Mouse (Mus musculus): ENCODE results near the gene Aqp5.
A peak's percentile ranks its signal among the peaks of the same experiment; 100 is the strongest.

Gene Aqp5

DNA sequence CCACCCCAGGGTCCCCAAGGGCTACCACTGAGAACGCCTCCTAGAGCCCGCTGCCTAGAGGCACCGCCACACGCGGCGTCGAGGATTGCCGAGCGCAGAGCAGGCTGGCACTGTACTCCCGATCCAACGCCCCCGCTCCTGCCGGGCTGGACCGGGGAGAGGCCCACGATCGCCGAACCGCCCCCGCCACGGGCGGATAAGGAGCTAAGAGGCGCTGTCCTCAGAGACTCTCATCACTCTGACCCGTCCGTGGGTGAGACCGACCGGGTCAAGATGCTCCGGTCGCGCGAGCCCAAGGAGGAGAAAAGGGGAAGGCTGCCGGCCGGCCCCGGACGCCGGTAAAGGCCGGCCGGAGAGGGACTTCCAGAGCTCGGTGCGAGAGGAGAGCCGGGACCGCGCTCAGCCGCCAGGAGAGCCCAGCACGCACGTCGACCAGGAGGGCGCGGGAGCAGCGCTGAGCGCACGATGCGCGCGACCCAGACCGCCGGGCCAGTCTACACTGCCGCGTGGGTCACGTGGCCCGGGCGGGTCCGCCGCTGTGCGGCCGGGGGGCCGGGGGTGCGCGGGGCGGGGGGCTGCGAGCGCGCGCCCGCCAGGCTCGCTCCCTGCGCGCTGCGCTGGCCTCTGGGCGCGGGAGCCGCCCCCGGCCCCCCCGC lies at the start of gene Aqp5:
Gene Aqp5, plus strand, starts transcription at position 354 of the 656 bp plus-strand sequence.
- DNase-seq (ENCODE audit: low spot score), result no peak

DNA sequence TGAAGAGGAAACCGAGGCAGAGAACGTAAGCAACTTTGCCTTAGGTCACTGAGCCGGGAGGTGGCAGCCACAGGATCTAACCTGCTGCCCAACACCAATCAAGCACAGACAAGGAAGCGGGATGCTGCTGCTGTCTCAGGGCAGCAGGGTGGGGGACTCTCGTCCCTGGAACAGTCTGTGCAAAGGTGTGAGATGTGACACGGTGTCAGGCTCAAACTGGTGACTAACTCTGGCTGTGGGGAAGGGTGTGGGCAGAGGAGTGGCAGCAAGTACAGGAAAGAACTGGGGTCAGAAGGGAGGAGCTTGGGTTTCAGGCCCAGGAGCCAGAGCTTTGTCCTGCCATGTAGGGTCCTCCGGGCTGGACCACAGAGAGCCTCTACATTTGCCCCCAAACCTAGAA lies 46.5 kb upstream of the Aqp5 start:
- no peak for DNase-seq (ENCODE audit: low spot score)

DNA sequence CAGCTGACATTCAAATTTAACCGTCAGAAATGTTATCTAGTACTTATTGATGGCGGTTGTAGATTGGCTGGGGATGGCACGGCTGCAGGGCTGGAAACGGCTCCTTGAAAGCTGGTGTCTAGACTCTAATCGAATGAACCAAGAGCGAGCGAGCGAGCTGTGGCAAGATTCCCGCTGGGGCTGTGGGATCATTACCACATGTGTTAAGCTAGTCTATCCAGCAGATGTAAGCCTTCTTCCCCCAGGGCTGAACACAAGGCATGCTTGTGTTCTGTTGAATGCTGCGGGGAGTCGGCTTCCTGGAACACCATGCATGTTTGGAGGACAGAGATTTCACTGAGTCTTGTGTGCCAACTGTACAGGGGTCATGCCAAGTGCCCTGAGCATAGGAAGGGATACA lies 44.0 kb upstream of the Aqp5 start:
- no peak for DNase-seq (ENCODE audit: low spot score)

DNA sequence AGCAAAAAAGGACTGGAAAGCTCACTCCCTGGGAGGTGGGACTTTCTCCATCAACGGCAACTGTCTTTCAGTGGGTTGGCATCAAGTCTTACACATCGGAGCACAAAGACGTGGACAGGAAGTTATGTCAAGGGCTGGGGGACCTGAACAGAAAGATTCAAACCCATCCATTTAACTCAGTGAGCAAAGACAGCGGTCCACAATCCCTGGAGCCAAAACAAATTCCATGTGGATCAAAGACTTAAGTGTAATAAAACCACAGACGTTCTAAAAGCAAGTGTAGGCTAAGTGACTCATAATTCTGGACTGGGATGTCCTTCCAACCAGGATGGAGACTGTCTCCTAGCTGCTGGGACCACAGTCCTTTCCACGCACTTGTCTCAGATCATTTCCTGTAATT lies 42.9 kb upstream of the Aqp5 start:
- no peak for DNase-seq (ENCODE audit: low spot score)

DNA sequence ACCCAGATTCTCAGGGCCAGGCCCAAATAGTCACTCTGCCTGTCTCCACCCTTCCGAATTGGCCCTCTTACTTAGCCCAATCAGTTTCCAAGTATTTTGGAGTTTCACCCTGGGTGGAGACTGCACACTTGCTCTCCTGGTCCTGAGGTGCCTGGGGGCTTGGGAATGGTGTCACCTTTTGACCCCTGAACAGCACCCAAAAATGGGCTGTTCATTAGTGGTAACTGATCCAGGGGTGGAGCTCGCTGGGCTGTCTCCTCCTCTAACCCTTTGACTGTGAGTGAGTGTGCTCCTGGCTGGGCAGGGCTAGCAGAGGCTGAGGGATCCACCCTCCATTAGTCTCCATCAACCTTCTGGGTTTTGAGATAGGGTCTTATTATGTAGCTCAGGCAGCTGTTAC lies 40.7 kb upstream of the Aqp5 start:
- no peak for DNase-seq (ENCODE audit: low spot score)

DNA sequence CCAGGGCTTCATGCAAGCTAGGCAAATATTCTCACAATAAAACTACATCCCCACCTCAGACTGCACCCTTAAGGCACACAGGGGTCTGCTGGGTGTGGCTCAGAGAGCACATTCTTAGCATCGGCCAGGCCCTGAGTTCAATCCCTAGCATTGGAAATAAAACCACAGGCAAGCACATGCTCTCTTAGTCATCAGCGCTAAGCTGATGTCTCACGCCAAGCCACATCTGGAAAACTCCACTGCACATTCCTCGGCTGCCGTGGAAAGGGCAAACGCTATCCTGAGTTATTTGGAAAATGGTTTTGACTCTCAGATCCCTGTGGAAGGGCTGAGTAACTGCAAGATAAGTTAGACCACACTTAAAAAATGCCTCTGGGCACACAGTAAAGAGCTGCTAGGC lies 36.8 kb upstream of the Aqp5 start:
- DNase-seq (ENCODE audit: low spot score), result no peak

DNA sequence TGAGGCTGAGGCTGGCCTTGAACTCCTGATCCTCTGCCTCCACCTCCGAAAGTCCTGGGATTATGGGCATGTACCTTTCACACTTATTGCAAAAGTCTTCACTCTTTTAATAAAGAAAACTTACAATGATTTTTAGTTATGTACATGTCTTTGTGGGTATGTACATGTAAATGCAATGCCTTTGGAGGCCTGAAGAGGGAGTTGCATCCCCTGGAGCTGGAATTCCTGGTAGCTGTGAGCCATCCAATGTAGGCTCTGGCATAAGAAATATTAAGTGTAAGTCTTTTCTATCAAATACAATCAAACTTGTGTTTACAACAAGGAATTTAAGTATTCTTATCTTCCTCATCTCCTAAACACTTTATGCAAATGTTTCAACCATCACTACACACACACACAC lies 31.6 kb upstream of the Aqp5 start:
- no peak for DNase-seq (ENCODE audit: low spot score)

DNA sequence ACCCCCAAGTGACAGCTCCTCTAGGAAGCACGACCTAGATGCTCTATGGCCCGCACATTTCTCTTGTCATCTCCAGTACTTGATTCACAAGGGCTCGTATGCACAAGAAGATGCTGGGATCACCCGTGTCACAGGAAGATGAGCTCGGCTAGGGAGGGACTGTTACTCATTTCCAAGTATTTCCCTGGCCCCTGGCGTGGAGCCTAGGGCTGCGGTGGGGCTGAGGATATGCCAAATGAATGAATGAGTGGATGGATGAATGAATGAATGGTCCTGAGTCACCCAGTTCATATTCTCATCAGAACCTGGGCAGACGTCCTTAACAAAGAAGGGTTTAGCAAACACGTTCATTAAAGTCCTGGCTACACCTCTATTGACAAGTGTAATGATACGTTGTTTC lies 30.3 kb upstream of the Aqp5 start:
- DNase-seq (ENCODE audit: low spot score), result no peak

DNA sequence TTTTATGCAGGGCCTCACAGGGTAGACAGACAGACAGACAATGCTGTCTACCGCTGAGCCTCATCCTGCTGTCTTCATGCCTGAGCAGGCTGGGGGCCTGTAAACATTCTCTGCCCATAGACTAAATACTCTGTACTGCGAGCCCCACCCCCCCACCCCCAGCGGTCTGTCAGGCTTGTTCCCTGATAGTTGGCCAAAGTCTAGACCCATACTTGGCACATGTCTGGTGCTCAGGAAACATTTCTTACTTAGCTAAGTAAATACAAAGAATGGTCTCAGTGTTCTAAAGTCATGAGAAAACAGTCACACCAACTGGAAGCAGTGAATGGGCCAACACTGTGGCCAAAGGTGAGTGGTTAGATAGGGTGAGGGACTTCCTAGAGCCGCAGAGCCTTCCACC lies 23.2 kb upstream of the Aqp5 start:
- peak; percentile 24 for DNase-seq (ENCODE audit: low spot score)

DNA sequence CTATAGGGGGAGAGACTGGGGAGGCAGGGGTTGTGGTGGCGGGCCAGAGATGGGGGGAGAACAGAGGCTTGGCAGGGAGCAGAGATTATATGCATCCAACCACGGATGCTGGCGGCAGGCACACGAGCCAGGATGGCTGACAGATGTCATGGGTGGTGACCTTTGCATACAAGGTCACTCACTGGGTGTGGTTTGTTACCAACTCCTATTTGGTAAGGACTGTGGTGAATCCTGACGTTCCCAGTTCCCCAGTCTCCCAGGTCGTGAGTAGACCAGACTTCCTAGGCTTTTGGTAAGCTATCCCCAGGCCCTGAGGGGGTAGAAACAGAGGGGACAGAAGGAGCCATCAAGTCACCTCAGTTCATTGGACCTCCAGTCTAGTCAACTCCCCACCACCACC lies 21.9 kb upstream of the Aqp5 start:
- no peak for DNase-seq (ENCODE audit: low spot score)

DNA sequence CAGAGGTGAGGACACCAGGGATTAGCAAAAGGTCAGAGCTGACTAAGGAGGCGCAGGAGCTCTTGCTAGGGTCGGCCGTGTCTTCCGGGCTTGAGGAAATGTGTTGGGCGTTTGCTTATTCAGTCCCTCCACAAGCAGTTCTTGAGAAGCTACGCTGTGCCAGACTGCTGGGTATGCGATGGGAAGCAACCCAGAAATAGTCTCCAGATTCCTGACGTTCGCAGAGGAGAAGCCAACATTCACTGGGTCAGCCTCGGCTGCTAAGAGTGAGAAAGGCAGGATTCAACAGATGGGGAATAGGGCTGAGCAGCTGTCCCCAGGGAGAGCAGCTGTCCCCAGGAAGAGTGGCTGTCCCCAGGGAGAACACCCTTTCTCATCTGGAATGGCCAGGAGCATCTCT lies 21.5 kb upstream of the Aqp5 start:
- DNase-seq (ENCODE audit: low spot score), result no peak

DNA sequence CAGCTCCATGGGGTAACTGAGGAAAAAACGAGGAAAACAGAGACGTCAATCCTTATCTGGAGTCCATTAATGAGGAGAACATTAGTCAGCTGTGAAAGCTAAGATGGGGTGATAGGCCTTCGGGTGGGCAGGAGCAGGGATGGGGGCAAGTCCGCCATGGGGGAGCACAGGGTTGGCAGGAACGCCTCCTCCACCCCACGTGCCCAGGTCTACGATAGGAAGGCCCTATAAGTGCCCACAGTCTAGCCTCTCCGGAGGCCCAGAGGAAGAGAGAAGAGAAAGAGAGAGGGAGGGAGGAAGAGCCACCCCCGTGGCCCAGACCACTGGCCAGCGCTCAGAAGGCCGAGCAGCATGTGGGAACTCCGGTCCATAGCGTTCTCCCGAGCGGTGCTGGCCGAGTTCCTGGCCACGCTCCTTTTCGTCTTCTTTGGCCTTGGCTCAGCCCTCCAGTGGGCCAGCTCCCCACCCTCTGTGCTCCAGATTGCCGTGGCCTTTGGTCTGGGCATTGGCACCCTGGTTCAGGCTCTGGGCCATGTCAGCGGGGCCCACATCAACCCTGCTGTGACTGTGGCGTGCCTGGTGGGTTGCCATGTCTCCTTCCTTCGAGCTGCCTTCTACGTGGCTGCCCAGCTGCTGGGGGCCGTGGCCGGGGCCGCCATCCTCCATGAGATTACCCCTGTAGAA lies 11.6 kb upstream of the Aqp5 start, which contains the start of gene Aqp2:
Gene Aqp2, plus strand, starts transcription at position 254 of the 684 bp plus-strand sequence.
- DNase-seq (ENCODE audit: low spot score), result no peak

DNA sequence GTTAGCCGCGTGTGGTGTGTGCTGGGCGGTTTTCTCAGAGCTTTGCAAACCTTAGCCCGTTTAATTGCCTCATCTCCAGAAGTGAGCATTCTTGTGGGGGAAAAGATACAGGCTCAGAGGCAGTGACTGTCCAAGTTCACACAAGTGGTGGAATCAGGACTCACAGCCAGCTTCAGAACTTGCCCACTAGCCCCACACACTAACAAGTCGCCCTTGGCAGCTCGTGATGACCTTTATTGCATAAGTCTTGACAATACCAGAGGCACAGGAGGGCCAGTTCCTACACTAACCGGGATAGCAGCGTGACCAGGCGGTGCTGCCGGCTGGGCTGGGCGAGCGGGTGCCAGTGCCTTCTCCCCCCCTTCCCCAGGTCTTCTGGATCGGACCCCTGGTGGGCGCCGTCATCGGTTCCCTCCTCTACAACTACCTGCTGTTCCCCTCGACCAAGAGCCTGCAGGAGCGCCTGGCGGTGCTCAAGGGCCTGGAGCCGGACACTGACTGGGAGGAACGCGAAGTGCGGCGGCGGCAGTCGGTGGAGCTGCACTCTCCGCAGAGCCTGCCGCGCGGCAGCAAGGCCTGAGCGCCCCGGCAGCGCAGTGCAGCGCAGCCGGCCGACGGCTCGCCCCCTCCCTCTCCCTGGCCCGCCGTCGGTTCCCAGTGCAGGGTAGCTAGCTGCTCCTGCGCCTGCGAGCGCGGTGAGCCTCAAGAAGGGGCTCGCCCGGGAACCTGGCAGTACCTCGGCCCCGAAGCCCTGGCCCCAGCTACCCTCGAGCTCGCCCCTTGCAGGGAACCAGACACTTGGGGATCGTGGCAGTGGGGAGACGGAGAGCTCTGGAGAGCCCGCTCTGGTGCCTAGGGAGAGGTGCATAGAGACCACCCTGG lies 6.9 kb upstream of the Aqp5 start:
- DNase-seq (ENCODE audit: low spot score), result peak; percentile 30

DNA sequence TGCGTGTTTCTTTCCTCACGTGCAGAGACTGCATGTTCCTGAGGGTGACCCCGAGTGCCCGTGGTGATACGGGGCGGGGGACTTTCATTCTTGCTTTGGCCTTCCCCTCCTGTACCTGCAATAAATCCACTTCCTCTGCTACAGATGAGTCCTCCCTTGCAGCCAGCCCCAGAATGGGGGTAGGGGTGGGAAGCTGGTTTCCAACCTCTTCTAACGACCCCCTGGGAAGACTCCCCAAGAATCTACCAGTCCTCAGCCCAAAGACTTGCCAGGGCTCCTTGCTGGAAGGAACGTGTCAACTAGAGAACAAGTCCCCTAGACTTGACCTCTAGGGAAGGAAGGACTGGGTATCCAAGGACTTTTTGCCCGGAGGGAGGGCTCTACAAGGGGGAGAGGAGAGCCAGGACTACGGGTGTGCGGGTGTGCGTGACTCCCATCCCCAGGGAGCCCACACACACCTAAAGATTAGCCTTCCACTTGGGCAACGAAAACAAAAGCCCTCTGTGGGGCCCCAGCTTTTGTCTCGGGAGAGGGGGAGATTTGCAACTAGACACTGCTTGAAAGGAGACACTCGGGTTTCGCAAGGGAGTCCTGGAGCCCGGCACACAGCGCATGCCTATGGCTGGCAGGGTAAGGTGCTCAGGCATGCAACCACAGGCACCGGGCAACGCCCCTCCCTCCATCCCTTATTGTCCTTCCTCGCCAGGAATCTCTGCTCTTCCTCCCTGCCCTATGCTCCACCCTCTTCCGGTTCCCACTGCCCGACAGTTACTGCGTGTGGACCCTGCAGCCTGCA lies 6.0 kb upstream of the Aqp5 start:
- peak; percentile 61 for DNase-seq (ENCODE audit: low spot score)

DNA sequence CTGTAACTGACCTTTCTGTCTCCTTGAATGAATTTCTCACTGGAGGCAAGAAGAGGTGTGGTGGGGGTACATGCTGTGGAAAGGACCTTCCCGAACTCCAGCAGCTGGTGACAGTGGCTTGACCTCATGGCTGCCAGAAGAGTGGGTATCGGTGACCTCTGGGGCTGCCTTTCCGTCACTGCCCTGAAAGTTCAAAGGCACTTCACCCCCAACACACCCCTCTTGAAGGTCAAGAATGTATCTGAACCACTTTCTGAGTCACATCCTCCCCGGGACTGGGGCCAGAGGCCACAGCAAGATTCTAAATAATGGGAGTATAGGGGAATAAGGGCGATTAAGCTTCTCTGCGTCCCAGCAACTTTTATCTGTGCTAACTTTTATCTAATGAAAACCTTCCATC lies 4.8 kb upstream of the Aqp5 start:
- no peak for DNase-seq (ENCODE audit: low spot score)

DNA sequence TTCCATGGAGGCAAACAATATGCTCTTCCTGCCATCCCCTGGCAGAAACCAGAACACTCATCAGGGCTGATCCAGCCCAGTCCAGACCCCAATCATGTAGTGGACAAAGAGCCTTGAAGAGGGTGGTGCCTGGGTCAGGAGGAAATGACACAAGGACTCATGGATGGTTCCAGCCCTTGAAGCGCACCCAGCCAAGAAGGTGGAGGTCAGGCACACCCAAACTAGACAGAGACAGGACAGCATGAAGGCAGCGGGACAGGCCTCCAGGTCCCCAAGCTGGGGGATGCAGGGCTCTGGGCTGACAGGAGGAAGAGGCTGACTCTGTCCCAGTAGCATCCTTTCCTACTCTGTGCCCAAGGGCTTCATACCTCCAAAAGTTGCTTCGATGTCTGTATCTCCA lies 4.1 kb upstream of the Aqp5 start:
- no peak for DNase-seq (ENCODE audit: low spot score)

DNA sequence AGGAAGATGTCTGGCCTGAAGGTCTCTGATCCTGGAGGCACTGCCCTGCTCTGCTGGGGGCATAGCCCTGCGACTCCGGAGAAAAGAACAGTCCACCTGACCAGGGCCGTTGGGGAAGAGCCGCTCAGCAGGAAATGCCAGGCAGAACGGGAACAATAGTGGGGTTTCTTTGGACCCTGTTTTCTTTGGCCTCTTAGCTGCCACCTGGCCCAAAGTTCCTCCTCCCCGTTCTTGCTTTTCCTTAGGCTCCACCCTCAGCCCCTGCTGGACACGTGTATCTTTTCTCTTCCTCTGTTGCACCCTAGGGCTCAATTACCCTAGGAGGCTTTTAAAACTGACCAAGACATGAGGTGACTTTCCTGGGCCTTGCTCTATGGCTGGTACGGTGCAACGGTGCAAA lies 1.3 kb upstream of the Aqp5 start:
- DNase-seq (ENCODE audit: low spot score), result peak; percentile 29

DNA sequence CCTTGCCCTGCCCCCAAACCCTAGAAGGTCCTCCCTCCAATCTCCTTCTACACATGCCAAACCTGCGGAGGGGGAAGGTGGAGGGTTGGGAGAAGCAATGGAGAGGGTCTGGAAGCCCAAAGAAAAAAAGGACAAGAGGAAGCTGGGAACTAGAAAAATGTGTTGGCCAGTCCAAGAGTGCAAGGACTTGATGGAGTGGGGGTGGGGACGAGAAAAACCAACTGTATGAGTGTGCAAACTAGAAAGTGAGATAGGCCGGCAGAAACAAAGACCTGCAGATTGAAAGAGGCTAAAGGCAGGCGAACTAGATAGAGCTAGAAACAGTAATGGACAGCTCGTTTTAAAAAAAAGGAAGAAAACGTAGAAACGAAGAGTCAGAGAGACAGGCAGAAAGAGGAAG lies 878 bp upstream of the Aqp5 start:
- peak; percentile 36 for DNase-seq (ENCODE audit: low spot score)

DNA sequence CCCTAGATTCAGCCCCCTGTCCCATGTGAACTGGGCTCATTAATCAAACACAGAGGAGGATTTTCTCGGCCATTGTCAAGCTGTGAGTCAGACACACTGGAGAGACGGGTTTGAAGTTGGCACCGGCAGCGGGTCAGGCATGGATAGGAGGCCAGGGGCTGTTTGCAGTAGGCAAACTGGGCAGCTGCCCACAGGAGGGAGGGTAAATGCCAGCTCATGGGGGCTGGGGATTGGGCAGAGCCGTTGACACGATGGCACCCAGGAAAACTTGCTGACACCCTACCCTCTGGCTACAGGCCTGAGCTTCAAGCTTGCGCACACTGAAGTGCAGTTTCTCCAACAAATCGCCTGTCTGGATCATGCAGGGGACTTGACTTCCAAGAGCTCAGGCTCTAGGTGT lies 1.6 kb downstream of the Aqp5 start:
- peak; percentile 72 for DNase-seq (ENCODE audit: low spot score)

DNA sequence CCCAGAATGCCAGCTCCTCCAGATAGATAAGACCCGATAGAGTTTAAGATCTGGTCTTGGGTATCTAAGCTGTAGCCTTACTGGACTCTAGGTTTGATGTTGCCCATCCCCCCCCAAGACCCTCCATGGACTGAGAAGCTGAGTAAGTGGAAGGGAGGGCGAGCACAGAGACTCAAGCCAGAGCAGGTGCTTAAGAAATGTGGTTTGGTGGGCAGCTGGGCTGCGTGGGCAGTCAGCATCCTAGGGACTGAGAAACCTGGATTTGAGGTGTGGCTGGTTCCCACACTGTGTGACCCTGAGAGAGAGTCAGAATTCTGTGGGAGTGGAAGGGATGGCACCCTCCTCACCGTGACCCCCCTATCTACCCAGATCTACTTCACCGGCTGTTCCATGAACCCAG lies 2.3 kb downstream of the Aqp5 start:
- DNase-seq (ENCODE audit: low spot score), result no peak

DNA sequence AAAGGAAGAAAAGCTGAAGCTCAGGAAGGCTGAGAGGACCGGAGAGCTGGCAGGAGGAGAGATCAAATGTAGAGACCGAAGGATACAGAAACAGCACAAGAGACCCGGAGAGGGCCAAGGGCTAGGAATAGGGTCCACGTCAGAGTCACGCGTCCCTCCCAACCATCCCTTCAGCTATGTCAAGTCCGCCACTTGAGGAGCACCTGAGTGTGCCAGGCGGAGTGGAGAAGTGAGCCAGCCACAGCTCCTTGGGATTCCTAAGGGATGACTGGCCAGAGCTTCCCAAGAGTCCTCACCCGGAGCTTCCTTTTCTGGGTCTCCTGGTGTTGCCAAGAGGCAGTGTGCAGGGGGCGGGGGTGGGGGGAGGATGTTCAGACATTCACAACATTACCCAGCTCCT lies 4.4 kb downstream of the Aqp5 start:
- peak; percentile 82 for DNase-seq (ENCODE audit: low spot score)

DNA sequence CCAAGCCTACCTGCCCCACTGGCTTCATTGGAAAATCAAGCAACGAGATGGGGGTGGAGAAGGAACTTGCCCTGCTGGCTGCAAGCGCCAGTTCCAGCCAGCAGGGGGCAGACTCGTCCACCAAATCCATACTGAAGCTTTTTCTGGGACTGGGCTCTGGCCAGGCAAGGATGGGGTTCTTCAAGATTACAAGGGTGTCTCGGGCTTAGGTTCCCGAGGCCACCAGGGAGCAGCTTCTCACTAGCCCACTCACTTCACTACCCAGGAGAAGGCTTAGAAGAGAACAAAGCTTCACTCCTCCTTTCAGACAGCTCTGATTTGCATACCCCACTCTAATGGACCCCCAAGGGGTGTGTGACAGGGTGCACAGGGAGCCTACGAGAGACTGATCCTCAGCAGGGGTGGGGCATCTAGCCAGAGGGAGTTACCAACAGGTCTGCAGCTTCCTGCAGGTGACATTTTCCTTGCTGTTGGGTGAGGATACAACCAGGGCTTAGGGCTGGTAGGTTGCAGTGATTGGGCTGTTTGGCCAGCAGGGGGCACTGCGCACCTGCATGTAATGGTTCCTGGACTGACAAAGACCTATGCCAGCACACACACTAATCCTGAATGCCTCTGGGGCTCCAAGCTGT lies 5.6 kb downstream of the Aqp5 start:
- DNase-seq (ENCODE audit: low spot score), result peak; percentile 84
